Mouse (Mus musculus): ENCODE data around the gene Mrrf.

GRCm38 (mm10) chr2:36203011-36203825, 67.0 kb downstream of the Mrrf start:
- TF ChIP-seq MAFK (IDR thresholded peaks at IDR 0.05; ENCODE audit: insufficient read depth, low read depth, low read length) (no peak), CHD2 (IDR thresholded peaks at IDR 0.05; ENCODE audit: low read depth, low read length) (no peak), ZNF384 (IDR thresholded peaks at IDR 0.05; ENCODE audit: low read depth, low read length) (no peak)
